Mouse (Mus musculus): ENCODE measurements around the gene Ccnjl. TPM values are rescaled to one million over a fixed set of nuclear protein-coding genes. Genes with fewer than 3 reads are reported as not detected.

The Ccnjl gene
- total and polyA plus RNA-seq, 3 experiments = not detected

DNA sequence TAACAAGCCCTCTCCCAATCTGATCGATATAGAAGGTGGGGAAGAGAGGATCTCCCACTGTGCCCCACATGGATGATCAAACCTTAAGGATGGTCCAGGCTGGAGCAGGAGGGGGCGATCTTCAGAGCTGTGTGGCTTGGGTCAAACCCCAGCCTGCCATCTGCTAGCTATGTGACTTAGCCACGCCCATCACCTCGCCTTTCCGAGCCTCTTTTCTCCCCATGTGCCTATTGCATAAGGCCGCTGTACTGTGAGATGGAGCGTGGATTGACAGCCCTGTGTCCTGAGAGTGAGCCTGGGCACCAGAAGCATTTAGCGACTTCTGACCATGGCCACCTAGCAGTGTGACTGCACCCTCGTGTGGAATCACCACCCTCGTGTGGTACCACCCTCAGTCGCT lies 43.9 kb upstream of the Ccnjl start:
- TF ChIP-seq POLR2A (IDR thresholded peaks at IDR 0.05; ENCODE audit: control insufficient read depth in 1 of 2, insufficient read depth in 1 of 2, low read depth in 1 of 2, low read length in 2 of 2, poor library complexity in 1 of 2) (no peak), TCF12 (IDR thresholded peaks at IDR 0.05; ENCODE audit: low read depth, low read length) (no peak), CHD2 (IDR thresholded peaks at IDR 0.05; ENCODE audit: low read length) (no peak)
- H3K9me3 ChIP-seq (replicated peaks; ENCODE audit: insufficient read depth, low read length) = no peaks in the 10 kb centered on the region
- no peaks in the 10 kb centered on the region for H3K79me2 ChIP-seq (ENCODE audit: control insufficient read depth, insufficient read depth, low read length, poor library complexity)
- H3K4me1 ChIP-seq (ENCODE audit: control insufficient read depth in 1 of 2, insufficient read depth in 2 of 2, low read length in 2 of 2) = no peaks in the 10 kb centered on the region
- H3K9ac ChIP-seq (ENCODE audit: control insufficient read depth, low read depth, low read length, poor library complexity, severe bottlenecking) = no peak overlapping the region
- H3K27me3 ChIP-seq (ENCODE audit: control insufficient read depth in 1 of 2, insufficient read depth in 2 of 2, low read length in 2 of 2) = peaks cover 2 to 20% of the 10 kb centered on the region in 2 experiments; a peak in 3 of 4 replicates
- no peak overlapping the region for H3K4me3 ChIP-seq (ENCODE audit: control insufficient read depth in 1 of 2, insufficient read depth in 1 of 2, low read depth in 2 of 2, low read length in 2 of 2)
- no peaks in the 10 kb centered on the region for H3K36me3 ChIP-seq (ENCODE audit: control insufficient read depth in 1 of 2, insufficient read depth in 2 of 2, low read length in 2 of 2)
- H3K27ac ChIP-seq (ENCODE audit: control insufficient read depth, low read depth, low read length) = no peak overlapping the region
- no peak for DNase-seq (ENCODE audit: low read depth, low spot score)

DNA sequence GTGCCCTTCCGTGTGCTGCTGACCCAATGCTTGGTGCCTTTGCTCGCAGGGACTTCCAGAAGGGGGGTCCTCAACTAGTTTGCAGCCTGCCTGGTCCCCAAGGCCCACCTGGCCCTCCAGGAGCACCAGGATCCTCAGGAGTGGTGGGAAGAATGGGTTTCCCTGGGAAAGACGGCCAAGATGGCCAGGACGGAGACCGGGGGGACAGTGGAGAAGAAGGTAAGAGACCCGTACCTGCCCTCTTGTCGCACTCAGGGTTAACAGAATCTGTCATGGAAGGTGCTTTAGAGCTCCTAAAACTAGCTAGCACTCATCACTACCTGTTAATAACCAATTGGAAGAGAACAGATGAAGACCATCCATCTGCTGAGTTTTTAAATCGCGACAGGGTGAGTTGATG lies 42.7 kb upstream of the Ccnjl start:
- H3K4me1 ChIP-seq (ENCODE audit: control insufficient read depth in 1 of 2, insufficient read depth in 2 of 2, low read length in 2 of 2) = no peaks in the 10 kb centered on the region
- no peak for DNase-seq (ENCODE audit: low read depth, low spot score)
- H3K9me3 ChIP-seq (replicated peaks; ENCODE audit: insufficient read depth, low read length) = no peaks in the 10 kb centered on the region
- TF ChIP-seq GATA1 (IDR thresholded peaks at IDR 0.05; ENCODE audit: low read depth, low read length) (no peak), E2F4 (IDR thresholded peaks at IDR 0.05; ENCODE audit: borderline replicate concordance, low read depth, low read length) (no peak), POLR2A (IDR thresholded peaks at IDR 0.05; ENCODE audit: control insufficient read depth in 1 of 2, insufficient read depth in 1 of 2, low read depth in 1 of 2, low read length in 2 of 2, poor library complexity in 1 of 2) (no peak), MYB (IDR thresholded peaks at IDR 0.05; ENCODE audit: low read depth, low read length) (no peak), NRF1 (IDR thresholded peaks at IDR 0.05; ENCODE audit: insufficient read depth, low read depth, low read length, poor library complexity, severe bottlenecking) (no peak), ETS1 (IDR thresholded peaks at IDR 0.05; ENCODE audit: low read depth, low read length) (no peak), RAD21 (IDR thresholded peaks at IDR 0.05; ENCODE audit: low read depth, low read length) (no peak), ZKSCAN1 (IDR thresholded peaks at IDR 0.05; ENCODE audit: low read depth, low read length) (no peak), POLR2AphosphoS5 (IDR thresholded peaks at IDR 0.05; ENCODE audit: borderline replicate concordance, low read depth, low read length) (no peak), MAZ (IDR thresholded peaks at IDR 0.05; ENCODE audit: low read depth, low read length) (no peak), MYC (IDR thresholded peaks at IDR 0.05; ENCODE audit: low read depth, low read length) (no peak), KAT2A (conservative IDR thresholded peaks at IDR 0.05; ENCODE audit: low read depth, low read length) (no peak), MEF2A (IDR thresholded peaks at IDR 0.05; ENCODE audit: extremely low read depth, insufficient replicate concordance, low read depth, low read length, poor library complexity, severe bottlenecking) (no peak), UBTF (IDR thresholded peaks at IDR 0.05; ENCODE audit: borderline replicate concordance, insufficient read depth, low read depth, low read length) (no peak), ZNF384 (IDR thresholded peaks at IDR 0.05; ENCODE audit: low read depth, low read length) (no peak), MAFK (IDR thresholded peaks at IDR 0.05; ENCODE audit: borderline replicate concordance, low read depth, low read length) (no peak), CHD1 (IDR thresholded peaks at IDR 0.05; ENCODE audit: low read depth, low read length) (no peak), SMC3 (IDR thresholded peaks at IDR 0.05; ENCODE audit: low read depth, low read length) (no peak)
- H3K36me3 ChIP-seq (ENCODE audit: control insufficient read depth in 1 of 2, insufficient read depth in 2 of 2, low read length in 2 of 2) = no peaks in the 10 kb centered on the region
- no peaks in the 10 kb centered on the region for H3K79me2 ChIP-seq (ENCODE audit: control insufficient read depth, insufficient read depth, low read length, poor library complexity)
- H3K27ac ChIP-seq (ENCODE audit: control insufficient read depth, low read depth, low read length) = no peak overlapping the region
- H3K27me3 ChIP-seq (ENCODE audit: control insufficient read depth in 1 of 2, insufficient read depth in 2 of 2, low read length in 2 of 2) = peaks cover 2 to 19% of the 10 kb centered on the region in 2 experiments; a peak in 3 of 4 replicates
- H3K4me3 ChIP-seq (ENCODE audit: control insufficient read depth in 1 of 2, insufficient read depth in 1 of 2, low read depth in 2 of 2, low read length in 2 of 2) = no peak overlapping the region
- no peak overlapping the region for H3K9ac ChIP-seq (ENCODE audit: control insufficient read depth, low read depth, low read length, poor library complexity, severe bottlenecking)
